Mouse (Mus musculus) liver, adult 2 months (tissue): Measurements from ENCODE around the gene Exog. TPM values are rescaled to one million over a fixed set of nuclear protein-coding genes. Genes with fewer than 3 reads are reported as not detected.

Source experiments
- DNase-seq: peaks from one replicate; pipeline ENCODE4 v3.0.0-alpha.2; 2011; ENCODE audit warnings: low read depth, low spot score; ENCODE audit errors: extremely low read depth
- H3K27ac ChIP-seq: fragments of 200-500 bp; replicated peaks from 2 replicates; pipeline ENCODE4 v1.5.1; 2012; ENCODE audit warnings: low read depth, mild to moderate bottlenecking, control low read depth, inconsistent platforms, low read length; ENCODE audit not compliant: insufficient read depth
- H3K27me3 ChIP-seq: fragments of 200-500 bp; 2 replicates; pipeline ENCODE4 v1.6.1; 2012; ENCODE audit warnings: mild to moderate bottlenecking, moderate library complexity, low read length, inconsistent platforms; ENCODE audit not compliant: control insufficient read depth, insufficient read depth
- H3K36me3 ChIP-seq: fragments of 200-500 bp; 2 replicates; pipeline ENCODE4 v1.6.1; 2012; ENCODE audit warnings: low read length, inconsistent platforms; ENCODE audit not compliant: control insufficient read depth, insufficient read depth
- H3K4me1 ChIP-seq: fragments of 200-500 bp; 2 replicates; pipeline ENCODE4 v1.6.1; 2011; ENCODE audit warnings: low read length; ENCODE audit not compliant: control insufficient read depth, insufficient read depth
- H3K4me3 ChIP-seq: fragments of 200-500 bp; 2 replicates; pipeline ENCODE4 v1.5.1; 2011; ENCODE audit warnings: low read depth, mild to moderate bottlenecking, control low read depth, low read length, moderate library complexity; ENCODE audit not compliant: insufficient read depth
- H3K79me2 ChIP-seq: fragments of 200-500 bp; 2 replicates; pipeline ENCODE4 v1.6.1; 2012; ENCODE audit warnings: inconsistent platforms, mild to moderate bottlenecking, low read length, moderate library complexity; ENCODE audit not compliant: control insufficient read depth, insufficient read depth
- H3K9ac ChIP-seq: fragments of 200-500 bp; 2 replicates; pipeline ENCODE4 v1.6.1; 2012; ENCODE audit warnings: low read depth, mild to moderate bottlenecking, control low read depth, inconsistent platforms, low read length
- CTCF ChIP-seq: fragments of 200-500 bp; IDR thresholded peaks from 2 replicates; pipeline ENCODE4 v1.5.1; 2011; ENCODE audit warnings: low read depth, low read length, control low read depth
- POLR2A ChIP-seq: fragments of 200-500 bp; IDR thresholded peaks from 2 replicates; pipeline ENCODE4 v1.6.1; 2011; ENCODE audit warnings: low read length, control low read depth; ENCODE audit not compliant: insufficient read depth; ENCODE audit errors: extremely low read depth
- WGBS: fragments of 180-500 bp; shearing (Covaris S2); methylation state at CpG from one replicate; pipeline ENCODE4 v1.1.7; 2018; 5-methylcytosine and 5-hydroxymethylcytosine counted together
- polyA plus RNA-seq: library from polyadenylated mRNA; depleted of rRNA; stranded (reverse); fragments of >200 nt; gene quantifications from 2 replicates; pipeline ENCODE4 v1.2.3, GENCODE M21; 2012
- total RNA-seq: library from RNA; depleted of rRNA; stranded (reverse); fragments of >200 nt; gene quantifications from 2 replicates; pipeline ENCODE4 v1.2.3, GENCODE M21; 2014

Gene Exog
- total and polyA plus RNA-seq, 2 experiments = 0.92 to 1.1 TPM

GRCm38 (mm10) chr9:119484420-119484819 lies 39.7 kb downstream of the Exog start:
- WGBS = 80% methylated on average over 9 of the region's 9 CpGs

GRCm38 (mm10) chr9:119484868-119485267 lies 40.1 kb downstream of the Exog start:
- DNase-seq = no peak
- Histone ChIP-seq H3K9ac (no peak overlapping the region), H3K79me2 (no peaks in the 10 kb centered on the region), H3K36me3 (no peaks in the 10 kb centered on the region), H3K4me3 (no peak overlapping the region), H3K27me3 (no peaks in the 10 kb centered on the region), H3K27ac (no peak overlapping the region), H3K4me1 (no peaks in the 10 kb centered on the region)
- TF ChIP-seq POLR2A (no peak), CTCF (no peak)
- 94% methylated on average over 13 of the region's 13 CpGs for WGBS

More at GRCm38 (mm10) chr9:119484420-119484819, 39.7 kb downstream of the Exog start:
- DNase-seq = no peak
- Histone ChIP-seq H3K4me3 (no peak overlapping the region), H3K27ac (no peak overlapping the region), H3K27me3 (no peaks in the 10 kb centered on the region), H3K36me3 (no peaks in the 10 kb centered on the region), H3K4me1 (no peaks in the 10 kb centered on the region), H3K79me2 (no peaks in the 10 kb centered on the region), H3K9ac (no peak overlapping the region)
- TF ChIP-seq CTCF (no peak), POLR2A (no peak)

- no peak overlapping the region for H3K9ac ChIP-seq
- no peaks in the 10 kb centered on the region for H3K79me2 ChIP-seq
- H3K4me3 ChIP-seq = no peak overlapping the region
- 90% methylated on average over 9 of the region's 9 CpGs for WGBS
- TF ChIP-seq POLR2A = no peak
- no peak for DNase-seq
- no peaks in the 10 kb centered on the region for H3K36me3 ChIP-seq
- H3K27me3 ChIP-seq = no peaks in the 10 kb centered on the region
- no peak overlapping the region for H3K27ac ChIP-seq
- H3K4me1 ChIP-seq = no peaks in the 10 kb centered on the region
These were observed 51.6 kb downstream of the Exog start for GRCm38 (mm10) chr9:119496354-119496753.

- Histone ChIP-seq H3K27me3 (no peaks in the 10 kb centered on the region), H3K27ac (no peak overlapping the region), H3K4me3 (no peak overlapping the region), H3K4me1 (no peaks in the 10 kb centered on the region), H3K79me2 (no peaks in the 10 kb centered on the region), H3K9ac (no peak overlapping the region), H3K36me3 (no peaks in the 10 kb centered on the region)
- no peak for DNase-seq
- 73% methylated on average over 5 of the region's 5 CpGs for WGBS
- TF ChIP-seq POLR2A = no peak
- no peak for TF ChIP-seq CTCF
These were observed 52.2 kb downstream of the Exog start for GRCm38 (mm10) chr9:119496960-119497359.

GRCm38 (mm10) chr9:119497546-119498246 lies 53.0 kb downstream of the Exog start:
- WGBS = 84% methylated on average over 15 of the region's 15 CpGs
- Histone ChIP-seq H3K4me3 (no peak overlapping the region), H3K27me3 (no peaks in the 10 kb centered on the region), H3K36me3 (no peaks in the 10 kb centered on the region), H3K27ac (no peak overlapping the region), H3K9ac (no peak overlapping the region), H3K4me1 (no peaks in the 10 kb centered on the region), H3K79me2 (no peaks in the 10 kb centered on the region)
- DNase-seq = no peak
- no peak for TF ChIP-seq POLR2A
- TF ChIP-seq CTCF = no peak

- Histone ChIP-seq H3K4me3 (no peak overlapping the region), H3K79me2 (no peaks in the 10 kb centered on the region), H3K27ac (no peak overlapping the region), H3K36me3 (no peaks in the 10 kb centered on the region), H3K9ac (no peak overlapping the region), H3K4me1 (no peaks in the 10 kb centered on the region), H3K27me3 (no peaks in the 10 kb centered on the region)
- 89% methylated on average over 9 of the region's 9 CpGs for WGBS
- no peak for TF ChIP-seq CTCF
- TF ChIP-seq POLR2A = no peak
- DNase-seq = no peak
These were observed 53.5 kb downstream of the Exog start for GRCm38 (mm10) chr9:119498247-119498607.
